Mouse (Mus musculus) left cerebral cortex, adult 11 months (tissue): Measurements from ENCODE around the gene Pcyt1a.
"Not testable (repeated sequence)": the region's sequence is repeated elsewhere in the genome, so short reads cannot be mapped to it uniquely, and the experiment has no call there.

ENCODE experiments used
- DNase-seq: peaks from one replicate; pipeline ENCODE4 v3.0.0; 2022; ENCODE audit warnings: low spot score

Gene Pcyt1a

GRCm38 (mm10) chr16:32434066-32434465 lies 3.3 kb downstream of the Pcyt1a start:
- DNase-seq: no peak

GRCm38 (mm10) chr16:32434691-32435090 lies 4.0 kb downstream of the Pcyt1a start:
- no peak for DNase-seq

GRCm38 (mm10) chr16:32436657-32437056 lies 5.9 kb downstream of the Pcyt1a start:
- no peak for DNase-seq

GRCm38 (mm10) chr16:32437266-32437665 lies 6.5 kb downstream of the Pcyt1a start:
- DNase-seq: no peak

GRCm38 (mm10) chr16:32441432-32441831 lies 10.7 kb downstream of the Pcyt1a start:
- DNase-seq: no peak

GRCm38 (mm10) chr16:32444615-32445014 lies 13.9 kb downstream of the Pcyt1a start:
- DNase-seq: not testable (repeated sequence)

- no peak for DNase-seq
Measured at GRCm38 (mm10) chr16:32445558-32445957, 14.8 kb downstream of the Pcyt1a start.

- DNase-seq: no peak
Measured at GRCm38 (mm10) chr16:32446563-32447138, 15.9 kb downstream of the Pcyt1a start.

GRCm38 (mm10) chr16:32449665-32450064 lies 18.9 kb downstream of the Pcyt1a start:
- DNase-seq: no peak

- no peak for DNase-seq
Measured at GRCm38 (mm10) chr16:32450133-32450532, 19.4 kb downstream of the Pcyt1a start.

- no peak for DNase-seq
Measured at GRCm38 (mm10) chr16:32453102-32453501, 22.4 kb downstream of the Pcyt1a start.

GRCm38 (mm10) chr16:32454646-32455045 lies 23.9 kb downstream of the Pcyt1a start:
- no peak for DNase-seq

- DNase-seq: no peak
Measured at GRCm38 (mm10) chr16:32456086-32456485, 25.4 kb downstream of the Pcyt1a start.

GRCm38 (mm10) chr16:32456761-32457160 lies 26.0 kb downstream of the Pcyt1a start:
- no peak for DNase-seq

GRCm38 (mm10) chr16:32457589-32458386 lies 27.1 kb downstream of the Pcyt1a start:
- DNase-seq: no peak

- no peak for DNase-seq
Measured at GRCm38 (mm10) chr16:32460518-32460917, 29.8 kb downstream of the Pcyt1a start.

GRCm38 (mm10) chr16:32461713-32462112 lies 31.0 kb downstream of the Pcyt1a start:
- DNase-seq: no peak

- DNase-seq: no peak
Measured at GRCm38 (mm10) chr16:32462950-32463349, 32.2 kb downstream of the Pcyt1a start.

- DNase-seq: no peak
Measured at GRCm38 (mm10) chr16:32463426-32463825, 32.7 kb downstream of the Pcyt1a start.

- DNase-seq: no peak
Measured at GRCm38 (mm10) chr16:32464908-32465307, 34.2 kb downstream of the Pcyt1a start.

GRCm38 (mm10) chr16:32468488-32468887 lies 37.8 kb downstream of the Pcyt1a start:
- DNase-seq: no peak

GRCm38 (mm10) chr16:32469404-32470105 lies 38.8 kb downstream of the Pcyt1a start:
- no peak for DNase-seq
